Mouse (Mus musculus) gastrocnemius, adult 8-10 months (tissue): ENCODE results near the gene Sh3d19. TPM values are rescaled to one million over a fixed set of nuclear protein-coding genes. Genes with fewer than 3 reads are reported as not detected.
"Not testable (repeated sequence)": the region's sequence is repeated elsewhere in the genome, so short reads cannot be mapped to it uniquely, and the experiment has no call there.

Experiments
- DNase-seq, 2 experiments: peaks; one replicate each; pipeline ENCODE4 v3.0.0; 2022; ENCODE audit warnings: low spot score in 2 of 2
- total RNA-seq, 4 experiments: library from RNA; stranded (reverse); gene quantifications; 2 replicates each; pipeline ENCODE4 v1.2.4; 2022

Sh3d19 gene
- total RNA-seq, 4 experiments from 2014 or later, result 4.5 to 9.7 (median 7.4) TPM

DNA sequence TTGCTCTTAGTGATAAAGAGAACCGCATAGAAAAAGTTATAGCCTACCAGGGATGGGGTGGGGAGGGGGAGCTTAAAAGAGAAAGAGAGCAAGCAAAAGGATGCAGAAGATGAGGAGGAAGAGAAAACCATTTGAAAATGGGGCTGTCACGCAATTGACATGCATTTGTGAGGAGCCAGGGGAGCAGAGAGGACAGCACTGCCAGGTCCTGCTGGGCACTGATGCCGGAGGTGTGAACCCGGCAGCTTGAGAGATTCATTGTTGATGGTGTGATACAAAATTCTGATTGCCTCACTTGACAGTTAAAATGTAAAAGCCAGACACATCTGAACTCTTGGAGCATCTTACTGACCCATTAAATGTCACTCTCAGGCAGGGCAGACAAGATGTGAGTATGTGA is 3.5 kb downstream of the Sh3d19 start:
- no peak for DNase-seq

- DNase-seq, result no peak
Measured at GRCm38 (mm10) chr3:85980036-85980435, 9.1 kb downstream of the Sh3d19 start.

DNA sequence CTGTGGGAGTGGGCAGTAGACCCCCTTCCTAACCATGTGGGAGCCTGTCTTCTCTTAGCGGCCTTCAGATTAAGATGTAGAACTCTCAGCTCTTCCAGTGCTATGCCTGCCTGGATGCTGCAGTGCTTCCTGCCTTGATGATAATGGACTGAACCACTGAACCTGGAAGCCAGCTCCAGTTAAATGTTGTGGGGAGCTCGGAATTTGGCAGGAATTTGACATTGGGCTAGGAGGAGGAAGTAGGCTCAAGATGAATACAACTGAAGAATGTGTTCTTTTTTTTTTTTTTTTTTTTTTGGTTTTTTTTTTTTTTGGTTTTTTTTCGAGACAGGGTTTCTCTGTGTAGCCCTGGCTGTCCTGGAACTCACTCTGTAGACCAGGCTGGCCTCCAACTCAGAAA is 10.9 kb downstream of the Sh3d19 start:
- DNase-seq, result not testable (repeated sequence)

DNA sequence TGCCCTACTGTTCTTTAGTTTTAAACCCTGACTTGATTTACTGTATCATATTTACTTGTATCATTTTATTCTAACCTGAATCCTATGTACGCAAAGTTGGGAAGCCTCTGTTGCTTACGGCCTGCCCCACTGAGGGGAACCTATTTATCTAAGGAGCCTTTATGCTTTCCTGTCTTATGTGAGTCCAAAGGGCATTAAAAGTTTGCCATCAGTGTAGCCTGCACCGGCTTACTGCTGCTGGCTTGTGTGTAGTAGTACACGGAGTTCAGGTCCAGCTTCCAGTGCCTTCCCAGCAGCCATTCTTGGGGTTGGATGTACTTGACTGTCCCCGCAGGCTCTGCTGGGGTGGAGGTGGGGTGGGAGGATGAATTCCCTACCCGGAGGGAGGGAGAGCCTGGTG is 13.6 kb downstream of the Sh3d19 start:
- no peak for DNase-seq

GRCm38 (mm10) chr3:85987225-85987624 is 16.3 kb downstream of the Sh3d19 start:
- DNase-seq, result no peak

- DNase-seq, result no peak
Measured at GRCm38 (mm10) chr3:85991140-85991801, 20.4 kb downstream of the Sh3d19 start.

GRCm38 (mm10) chr3:85991802-85992156 is 20.9 kb downstream of the Sh3d19 start:
- no peak for DNase-seq

GRCm38 (mm10) chr3:85993744-85994143 is 22.8 kb downstream of the Sh3d19 start:
- no peak for DNase-seq

DNA sequence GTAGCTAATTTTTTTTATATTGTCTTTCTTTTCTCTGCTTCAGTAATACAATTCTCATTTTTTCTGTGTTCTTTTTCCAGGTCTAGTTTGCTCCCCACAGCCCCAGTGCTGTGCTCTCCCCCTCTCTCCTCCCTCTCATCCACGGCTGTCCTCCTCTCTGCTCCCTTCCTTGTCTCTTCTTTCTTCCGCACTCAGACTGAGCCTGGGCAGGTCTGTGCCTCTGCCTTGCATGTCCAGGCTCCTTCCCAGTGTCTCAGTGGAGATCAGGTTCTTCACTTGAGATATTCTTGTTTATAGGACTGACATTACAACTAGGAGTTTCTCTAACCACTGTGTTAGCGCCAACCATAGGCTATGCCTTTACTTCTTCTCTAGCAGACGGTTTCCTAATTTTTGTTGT is 23.7 kb downstream of the Sh3d19 start:
- DNase-seq, result no peak

DNA sequence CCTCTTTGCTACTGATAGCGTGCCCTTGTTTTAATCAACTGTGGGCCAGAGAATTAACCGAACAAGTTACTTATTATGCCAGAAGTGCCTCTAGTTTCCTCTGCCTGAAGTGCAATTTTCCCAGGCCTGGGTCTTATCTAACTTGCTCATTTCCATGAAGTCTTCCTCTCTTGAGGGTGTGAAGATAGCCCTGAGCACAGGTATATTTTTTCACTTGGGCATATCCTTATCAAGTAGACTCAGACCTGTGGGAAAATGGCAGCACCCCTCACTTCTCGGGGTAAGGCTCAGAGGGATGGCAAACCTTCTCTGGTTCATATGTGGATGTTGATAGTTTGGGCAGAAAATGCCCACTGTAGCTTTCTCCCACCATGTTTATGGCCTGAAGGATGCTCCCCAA is 30.4 kb downstream of the Sh3d19 start:
- no peak for DNase-seq

DNA sequence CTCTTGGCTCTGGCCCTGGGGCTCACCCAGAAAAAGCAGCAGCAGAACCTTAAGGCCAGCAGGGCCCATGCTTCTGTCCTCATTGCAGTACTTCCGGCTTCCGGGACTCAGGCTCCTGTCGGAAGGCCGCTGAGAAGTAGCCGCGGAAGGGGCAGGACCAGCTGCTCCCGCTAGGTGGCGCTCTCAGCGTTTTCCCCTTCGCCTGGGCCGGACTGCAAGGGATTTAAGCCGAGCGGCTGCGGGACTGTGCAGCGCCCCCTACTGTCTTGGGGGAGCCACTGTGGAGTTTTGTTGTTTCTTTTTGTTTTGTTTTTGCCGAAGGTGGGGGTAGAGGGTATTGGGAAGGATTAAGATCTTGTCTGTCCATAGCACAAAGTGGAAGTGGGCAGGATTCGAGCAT is 31.5 kb downstream of the Sh3d19 start, which contains the start of gene Prss48:
TSS of gene Prss48 (minus strand) at position 69 of the 400 bp plus-strand sequence.
- DNase-seq, result no peak

DNA sequence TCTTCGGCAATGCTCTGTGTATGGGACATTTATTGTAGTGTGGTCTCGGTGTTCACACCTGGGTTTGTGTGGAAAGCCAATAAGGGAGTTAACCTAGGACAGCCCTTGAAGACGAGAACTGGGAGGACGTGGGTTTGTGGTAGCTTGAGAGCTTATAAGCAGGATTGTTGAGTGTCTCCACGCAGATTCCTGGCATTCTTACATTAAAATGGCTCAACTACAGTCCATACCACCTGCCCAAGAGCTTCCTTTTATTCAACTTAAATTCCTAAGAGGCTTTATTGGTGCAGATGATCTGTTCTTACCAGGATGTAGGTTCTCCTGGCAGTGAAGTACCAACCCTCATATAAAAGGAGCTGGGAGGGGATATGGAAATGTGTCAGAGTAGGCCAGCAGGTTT is 32.0 kb downstream of the Sh3d19 start:
- DNase-seq, result no peak

DNA sequence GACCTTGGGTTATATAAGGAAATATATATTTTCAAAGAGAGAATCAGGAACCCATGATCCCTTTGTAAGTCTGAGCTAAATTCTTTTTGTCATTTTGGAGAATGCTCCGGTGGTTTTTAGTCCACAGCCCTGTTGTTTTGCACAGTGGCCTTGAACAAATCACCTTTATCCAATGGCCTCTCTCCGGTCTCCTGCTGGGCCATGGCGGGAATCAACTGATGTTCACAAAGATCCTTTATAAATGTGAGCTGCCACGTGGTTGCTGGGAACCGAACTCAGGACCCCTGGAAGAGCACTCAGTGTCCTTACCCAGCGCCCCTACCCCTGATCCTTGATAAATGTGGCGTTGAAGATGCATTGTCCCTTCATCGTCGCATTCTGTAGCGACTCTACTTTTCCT is 33.8 kb downstream of the Sh3d19 start:
- no peak for DNase-seq

DNA sequence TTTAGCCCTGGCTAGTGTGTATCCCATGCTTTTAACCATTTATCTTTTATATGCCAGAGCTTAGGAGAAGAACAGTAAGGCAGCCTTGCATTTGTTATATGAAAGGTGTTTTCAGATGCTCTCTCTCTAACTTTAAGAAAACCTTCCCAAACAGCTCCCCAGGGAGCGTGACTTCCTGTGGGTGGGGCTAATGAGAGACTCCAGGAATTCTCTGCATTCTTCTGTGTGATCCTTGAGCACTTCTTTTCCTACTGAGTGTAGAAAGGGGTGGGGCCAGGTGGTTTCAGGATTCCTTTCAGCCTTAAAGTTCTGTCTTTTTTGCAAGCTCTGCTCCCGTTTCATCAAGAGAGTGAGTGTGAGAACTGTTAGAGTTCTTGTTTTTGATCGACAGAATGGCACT is 39.7 kb downstream of the Sh3d19 start:
- DNase-seq, result no peak

DNA sequence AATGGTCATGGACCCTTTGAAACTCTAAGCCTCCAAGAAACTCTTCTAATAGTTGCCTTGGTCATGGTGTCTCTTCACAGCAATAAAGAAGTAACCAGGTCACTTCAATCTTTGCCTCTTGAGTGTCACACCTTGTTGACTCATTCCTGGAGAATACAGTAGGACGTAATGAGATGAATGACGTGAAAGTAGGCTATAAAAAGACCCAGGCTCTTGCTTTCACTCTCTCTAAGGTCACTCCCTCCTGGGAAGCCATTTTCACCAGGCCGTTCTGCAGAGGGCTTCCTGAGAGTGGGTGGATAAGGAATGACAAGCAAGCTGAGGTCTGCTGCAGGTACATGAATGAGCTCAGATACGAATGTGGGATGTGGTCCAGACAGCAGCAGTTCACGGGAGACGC is 40.5 kb downstream of the Sh3d19 start:
- no peak for DNase-seq

DNA sequence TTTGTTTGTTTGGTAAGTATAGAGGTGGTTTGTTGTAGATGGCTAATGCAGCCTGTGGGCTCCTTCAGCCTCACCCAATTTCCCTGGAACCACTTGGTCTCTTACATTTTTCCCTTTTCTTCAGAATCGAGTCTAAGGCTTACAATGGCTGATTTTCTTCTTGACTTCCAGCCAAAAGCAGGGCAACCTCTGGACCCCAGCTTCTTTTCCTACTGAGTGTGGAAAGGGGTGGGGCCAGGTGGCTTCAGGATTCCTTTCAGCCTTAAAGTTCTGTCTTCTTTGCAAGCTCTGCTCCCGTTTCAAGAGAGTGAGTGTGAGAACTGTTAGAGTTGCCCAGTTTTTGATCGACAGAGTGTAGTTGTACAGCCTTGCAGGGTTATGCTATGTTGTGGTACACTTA is 40.9 kb downstream of the Sh3d19 start:
- no peak for DNase-seq

GRCm38 (mm10) chr3:86013837-86014236 is 42.9 kb downstream of the Sh3d19 start:
- DNase-seq, result no peak

GRCm38 (mm10) chr3:86016965-86017364 is 46.1 kb downstream of the Sh3d19 start:
- no peak for DNase-seq

GRCm38 (mm10) chr3:86017484-86017883 is 46.6 kb downstream of the Sh3d19 start:
- no peak for DNase-seq

- DNase-seq, result no peak
Measured at GRCm38 (mm10) chr3:86020921-86021650, 50.2 kb downstream of the Sh3d19 start.

DNA sequence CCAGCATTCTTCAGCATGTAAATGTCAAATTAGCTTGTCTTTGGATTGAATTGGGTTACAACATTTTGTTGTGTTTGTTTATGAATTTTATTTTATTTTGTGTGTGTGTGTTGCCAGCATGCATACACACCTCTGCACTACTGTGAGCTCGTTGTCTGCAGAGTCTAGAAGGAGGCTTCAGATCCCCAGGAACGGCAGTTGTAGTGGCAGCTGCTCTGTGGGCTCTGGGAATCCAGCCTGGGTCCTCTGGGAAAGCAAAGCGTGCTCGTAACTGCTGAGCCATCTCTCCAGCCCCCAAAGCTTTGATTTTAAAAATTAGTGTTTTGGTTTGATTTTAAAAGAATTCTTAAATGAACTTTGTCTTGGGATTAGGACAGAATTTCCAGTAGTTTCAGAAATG is 50.7 kb downstream of the Sh3d19 start:
- DNase-seq, result no peak

DNA sequence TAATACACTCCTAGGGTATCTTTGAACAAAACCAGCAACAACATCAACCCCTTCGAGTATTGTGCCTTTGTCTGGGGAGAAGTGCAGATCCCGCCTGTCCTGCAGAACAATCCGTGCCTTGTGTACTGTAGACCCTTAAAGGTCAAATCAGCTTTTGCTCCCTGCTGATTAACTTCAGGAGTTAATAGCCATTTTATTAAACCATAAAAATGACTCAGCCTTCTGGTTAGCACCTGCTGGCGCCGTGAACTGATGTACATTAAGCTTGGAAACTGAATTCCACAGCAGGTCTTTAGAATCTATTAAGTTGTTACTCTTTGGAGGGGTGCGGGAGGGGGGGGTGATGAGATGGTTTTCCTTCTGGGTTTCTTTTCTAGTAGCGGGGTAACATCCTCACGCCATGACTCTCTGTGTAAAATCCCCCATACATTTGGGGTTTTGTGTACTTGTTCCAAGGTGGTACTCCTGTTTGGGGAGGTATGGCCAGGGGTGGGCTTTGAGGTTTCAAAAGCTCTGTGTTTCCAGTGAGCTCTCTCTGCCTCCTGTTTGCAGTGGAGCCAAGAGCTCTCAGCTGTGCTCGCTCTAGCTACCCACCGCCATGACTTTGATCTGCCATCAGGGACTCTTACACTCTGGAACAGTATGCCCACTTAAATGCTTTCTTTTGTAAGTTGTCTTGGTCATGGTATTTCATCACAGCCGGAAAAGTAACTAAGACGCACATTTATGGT is 53.3 kb downstream of the Sh3d19 start:
- DNase-seq, result no peak
